Mouse (Mus musculus): ENCODE data around the gene Npnt. TPM values are rescaled to one million over a fixed set of nuclear protein-coding genes. Genes with fewer than 3 reads are reported as not detected.

Npnt gene
- polyA plus RNA-seq (2012; rRNA removed), result 17.1 and 24.7 TPM in 2 replicates

GRCm38 (mm10) chr3:132949791-132950528 lies at the start of gene Npnt:
Npnt (minus strand) TSS chr3:132950291.

Other genes starting within 250 kb of the Npnt start
- 15.4 and 16.2 TPM in 2 replicates for gene Ints12, start 141.5 kb upstream of the Npnt start, polyA plus RNA-seq (2012; rRNA removed)
- 12.1 and 12.7 TPM in 2 replicates for gene Gstcd, start 141.7 kb upstream of the Npnt start, polyA plus RNA-seq (2012; rRNA removed)

Measured in central nervous system, embryonic 14 days (tissue).